Mouse (Mus musculus) liver, embryonic 18 days (tissue): ENCODE results near the gene Zswim2. TPM values are rescaled to one million over a fixed set of nuclear protein-coding genes. Genes with fewer than 3 reads are reported as not detected.

Experiments used
- polyA plus RNA-seq: library from polyadenylated mRNA; depleted of rRNA; stranded (reverse); fragments of >200 nt; gene quantifications from 2 replicates; pipeline ENCODE4 v1.2.3, GENCODE M21; 2012; rRNA removed

Zswim2 gene
- polyA plus RNA-seq = not detected in 2 replicates

GRCm38 (mm10) chr2:83940931-83941361, at the start of gene Zswim2:
Gene Zswim2, minus strand, starts transcription at chr2:83941228.

GRCm38 (mm10) chr2:83990253-83990652, 49.2 kb upstream of the Zswim2 start, which contains the start of gene Gm13691:
Gene Gm13691, plus strand, starts transcription at chr2:83990553.

DNA sequence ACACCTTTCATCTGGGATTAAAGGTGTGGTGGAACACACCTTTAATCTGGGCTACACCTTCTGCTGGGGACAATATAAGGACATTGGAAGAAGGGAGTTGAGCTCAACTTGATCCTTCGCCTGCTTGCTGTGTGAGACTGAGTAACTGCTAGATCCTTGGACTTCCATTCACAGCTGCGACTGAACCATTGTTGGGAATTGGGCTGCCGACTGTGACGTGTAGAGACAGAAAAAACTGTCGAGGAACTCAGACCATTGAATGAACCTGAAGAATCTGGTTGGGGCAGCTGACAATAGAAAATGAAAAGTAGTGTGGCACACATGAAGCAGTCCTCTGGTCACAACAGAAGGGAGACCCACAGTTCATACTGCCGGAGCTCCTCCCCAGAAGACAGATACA, 43.4 kb upstream of the Zswim2 start, which contains the start of gene Gm13697:
TSS of gene Gm13697 (plus strand) at position 301 of the 400 bp plus-strand sequence.

DNA sequence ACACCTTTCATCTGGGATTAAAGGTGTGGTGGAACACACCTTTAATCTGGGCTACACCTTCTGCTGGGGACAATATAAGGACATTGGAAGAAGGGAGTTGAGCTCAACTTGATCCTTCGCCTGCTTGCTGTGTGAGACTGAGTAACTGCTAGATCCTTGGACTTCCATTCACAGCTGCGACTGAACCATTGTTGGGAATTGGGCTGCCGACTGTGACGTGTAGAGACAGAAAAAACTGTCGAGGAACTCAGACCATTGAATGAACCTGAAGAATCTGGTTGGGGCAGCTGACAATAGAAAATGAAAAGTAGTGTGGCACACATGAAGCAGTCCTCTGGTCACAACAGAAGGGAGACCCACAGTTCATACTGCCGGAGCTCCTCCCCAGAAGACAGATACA, 37.6 kb upstream of the Zswim2 start, which contains the start of gene Gm13694:
TSS of gene Gm13694 (plus strand) at position 301 of the 400 bp plus-strand sequence.

GRCm38 (mm10) chr2:83972823-83973222, 31.8 kb upstream of the Zswim2 start, which contains the start of gene Gm13696:
Gene Gm13696, plus strand, starts transcription at chr2:83973123.

GRCm38 (mm10) chr2:83967013-83967412, 26.0 kb upstream of the Zswim2 start, which contains the start of gene Gm13695:
Gene Gm13695, plus strand, starts transcription at chr2:83967313.

GRCm38 (mm10) chr2:83961203-83961602, 20.2 kb upstream of the Zswim2 start, which contains the start of gene Gm13693:
Gene Gm13693, plus strand, starts transcription at chr2:83961503.

GRCm38 (mm10) chr2:83955393-83955792, 14.4 kb upstream of the Zswim2 start, which contains the start of gene Gm13698:
Gene Gm13698, plus strand, starts transcription at chr2:83955693.

Other genes starting within 250 kb of the Zswim2 start
- 9.5 and 9.7 TPM in 2 replicates for gene Itgav, start 216.8 kb downstream of the Zswim2 start, polyA plus RNA-seq
- gene Fam171b, start 128.6 kb downstream of the Zswim2 start, polyA plus RNA-seq = 0.28 and 0.39 TPM in 2 replicates
- not detected in 2 replicates for gene Gm13698, start 14.5 kb upstream of the Zswim2 start, polyA plus RNA-seq
- not detected in 2 replicates for gene Gm13693, start 20.3 kb upstream of the Zswim2 start, polyA plus RNA-seq
- gene Gm13695, start 26.1 kb upstream of the Zswim2 start, polyA plus RNA-seq = not detected in 2 replicates
- not detected in 2 replicates for gene Gm13696, start 31.9 kb upstream of the Zswim2 start, polyA plus RNA-seq
- not detected in 2 replicates for gene Gm13694, start 37.7 kb upstream of the Zswim2 start, polyA plus RNA-seq
- not detected in 2 replicates for gene Gm13697, start 43.5 kb upstream of the Zswim2 start, polyA plus RNA-seq
- gene Gm13691, start 49.3 kb upstream of the Zswim2 start, polyA plus RNA-seq = not detected in 2 replicates